17 mouse cellular contexts compared by ENCODE assay signal in genomic region chr15:89496131-89496530, GRCm38 (mm10). TPM values are rescaled to one million over a fixed set of nuclear protein-coding genes. Genes with fewer than 3 reads are reported as not detected.
A peak's percentile ranks its signal among the peaks of the same experiment; 100 is the strongest.
DNase-seq lines count a peak whose midpoint lies in the region; ATAC-seq and TF ChIP-seq lines count a peak whose summit lies in the region.
"Had no signal": no experiment of that assay in that cellular context is flagged by ENCODE, and none has a peak within 500 bp of the region (broad histone marks: within the 10 kb centered on the region; RNA-seq: fewer than 3 reads in every experiment).

No protein-coding gene starts in this region.

- H3K4me2 ChIP-seq in hindbrain, embryonic 13.5 days, result no peak overlapping the region
- H3K4me2 ChIP-seq: forebrain, embryonic 12.5 days; liver, embryonic 12.5 days; lung, embryonic 14.5 days had no signal

- intact Hi-C loops in heart, postnatal 25 days (cut with DNase I), result no loop called here
- intact Hi-C loops in left cerebral cortex, postnatal 4 days (cut with DNase I), result no loop called here
- intact Hi-C loops in left cerebral cortex, postnatal 14 days (cut with DNase I), result loop anchor here (2.0 kb wide), 1 partner anchor 15 kb away; no protein-coding TSS in a partner anchor

- peaks cover 18% of the 10 kb centered on the region for H3K27me3 ChIP-seq in hindbrain, embryonic 13.5 days
- H3K27me3 ChIP-seq in embryonic facial prominence, embryonic 10.5 days (replicated peaks; ENCODE audit: low read depth, poor library complexity, severe bottlenecking), result peaks cover 53% of the 10 kb centered on the region

- no peak for ATAC-seq in hindbrain, embryonic 13.5 days (ENCODE audit: low FRiP score)
- ATAC-seq: activated CD4-positive, CD25-positive, alpha-beta regulatory T cell, adult 4 months; liver, embryonic 12.5 days had no signal

- peak overlapping the region; percentile 6; the same call in 1 of the 2 replicates for H3K27ac ChIP-seq in ES-E14 (ENCODE audit: insufficient read depth, low read depth, low read length, poor library complexity, severe bottlenecking)
- peak overlapping the region; percentile 52; the same call in 1 of the 2 replicates for H3K27ac ChIP-seq in hindbrain, embryonic 13.5 days
- H3K27ac ChIP-seq in embryonic facial prominence, embryonic 10.5 days (replicated peaks), result no peak overlapping the region
- H3K27ac ChIP-seq: forebrain, embryonic 12.5 days; limb, embryonic 10.5 days; liver, embryonic 12.5 days had no signal

- H3K9ac ChIP-seq in ES-E14 (ENCODE audit: insufficient read depth, low read depth, low read length, poor library complexity, severe bottlenecking), result no peak overlapping the region
- H3K9ac ChIP-seq in hindbrain, embryonic 13.5 days, result 0 out of 2 replicates have a peak overlapping the region, but pooled peaks have one; percentile 55
- H3K9ac ChIP-seq: forebrain, embryonic 12.5 days; liver, embryonic 12.5 days; lung, embryonic 14.5 days had no signal

- in situ Hi-C loops in ES-E14 (cut with MboI; ENCODE audit: low sequenced_read_pairs in 2 of 2, unreplicated experiment in 2 of 2), result no loop called here

- H3K4me3 ChIP-seq in ES-E14 (ENCODE audit: insufficient read depth in 1 of 2, low read depth in 1 of 2, low read length in 2 of 2, poor library complexity in 1 of 2, severe bottlenecking in 1 of 2), result no peak overlapping the region
- no peak overlapping the region for H3K4me3 ChIP-seq in hindbrain, embryonic 13.5 days
- no peak overlapping the region for H3K4me3 ChIP-seq in embryonic facial prominence, embryonic 10.5 days
- H3K4me3 ChIP-seq: forebrain, embryonic 12.5 days; limb, embryonic 10.5 days; liver, embryonic 12.5 days had no signal

- no peaks in the 10 kb centered on the region for H3K36me3 ChIP-seq in ES-E14 (ENCODE audit: control insufficient read depth, insufficient read depth, low read length, poor library complexity, severe bottlenecking)
- H3K36me3 ChIP-seq in hindbrain, embryonic 13.5 days, result no peaks in the 10 kb centered on the region
- no peaks in the 10 kb centered on the region for H3K36me3 ChIP-seq in embryonic facial prominence, embryonic 10.5 days (replicated peaks)
- H3K36me3 ChIP-seq: forebrain, embryonic 12.5 days; limb, embryonic 10.5 days; liver, embryonic 12.5 days had no signal

- DNase-seq in heart, adult 11 months, result peak; percentile 87
- DNase-seq in heart, postnatal 25 days (ENCODE audit: low spot score), result no peak
- peak; percentile 42 for DNase-seq in left cerebral cortex, postnatal 4 days
- DNase-seq in left cerebral cortex, postnatal 14 days (ENCODE audit: low spot score in 2 of 2), result no peak
- DNase-seq in ES-E14 (ENCODE audit: low read depth, low spot score), result no peak
- no peak for DNase-seq in embryonic facial prominence, embryonic 10.5 days (ENCODE audit: low spot score)
- DNase-seq in adrenal gland, postnatal 36 days, result no peak
- DNase-seq: gastrocnemius, postnatal 25 days; lung, embryonic 14.5 days; right cerebral cortex, adult 18-20 months; thymus, postnatal 36 days had no signal

- WGBS in hindbrain, embryonic 13.5 days, result 16% methylated on average over 4 of the region's 4 CpGs
- WGBS in embryonic facial prominence, embryonic 10.5 days, result 42% methylated on average over 4 of the region's 4 CpGs

- no peaks in the 10 kb centered on the region for H3K9me3 ChIP-seq in ES-E14 (ENCODE audit: control insufficient read depth, insufficient read depth, low read depth, low read length)
- no peaks in the 10 kb centered on the region for H3K9me3 ChIP-seq in hindbrain, embryonic 13.5 days
- 0 out of 2 replicates have a peak, but pooled peaks cover 2% of the 10 kb centered on the region for H3K9me3 ChIP-seq in embryonic facial prominence, embryonic 10.5 days
- H3K9me3 ChIP-seq: forebrain, embryonic 12.5 days; limb, embryonic 10.5 days; liver, embryonic 12.5 days had no signal

- peaks cover 3 to 20% of the 10 kb centered on the region in 2 experiments; a peak in 2 of 4 replicates for H3K4me1 ChIP-seq in ES-E14 (ENCODE audit: control insufficient read depth in 2 of 2, insufficient read depth in 2 of 2, low read length in 2 of 2, poor library complexity in 1 of 2)
- peaks cover 41% of the 10 kb centered on the region for H3K4me1 ChIP-seq in hindbrain, embryonic 13.5 days (replicated peaks)
- H3K4me1 ChIP-seq in embryonic facial prominence, embryonic 10.5 days, result peaks cover 40% of the 10 kb centered on the region

TF ChIP-seq in ES-E14, 5 proteins besides CTCF, POLR2A, EP300 and RAD21:
- TF ChIP-seq MAFK (IDR thresholded peaks at IDR 0.05; ENCODE audit: insufficient read depth, low read depth, low read length) (no peak), HCFC1 (IDR thresholded peaks at IDR 0.05; ENCODE audit: borderline replicate concordance, insufficient read depth, low read length) (no peak), ZC3H11A (IDR thresholded peaks at IDR 0.05; ENCODE audit: borderline replicate concordance, low read depth, low read length) (no peak), ZNF384 (IDR thresholded peaks at IDR 0.05; ENCODE audit: low read depth, low read length) (no peak), CHD2 (IDR thresholded peaks at IDR 0.05; ENCODE audit: low read depth, low read length) (no peak)

RNA-seq across cellular contexts. Expression of gene Shank3, which starts 3.3 kb away (rescaled TPM):
- total RNA-seq in heart, postnatal 25 days (2021), result 10 to 100 TPM; 48.2 to 53.3 TPM
- total RNA-seq in left cerebral cortex, postnatal 4 days (2021), result 100 to 1,000 TPM; 136 to 141 TPM
- total RNA-seq in left cerebral cortex, postnatal 14 days (2021), result 100 to 1,000 TPM; 237 to 253 TPM
- 6.4 and 6.7 TPM in 2 replicates for total RNA-seq in ES-E14 (2012; rRNA removed)
- polyA plus RNA-seq in hindbrain, embryonic 13.5 days (2015; fragmentation: Nextera tagmentation; extraction: Ambion mirVana), result 11.0 and 12.1 TPM in 2 replicates
- polyA plus RNA-seq in embryonic facial prominence, embryonic 10.5 days (2016; fragmentation: Nextera tagmentation; extraction: Ambion mirVana), result 1.3 and 2.4 TPM in 2 replicates
- total RNA-seq in adrenal gland, postnatal 36 days (2021), result 10 to 100 TPM; 30.7 to 51.0 TPM
- total RNA-seq: CH12.LX had no signal
- polyA plus RNA-seq: activated CD4-positive, CD25-positive, alpha-beta regulatory T cell, adult 4 months had no signal

RNA-seq across cellular contexts. Expression of gene Arsa, which starts 18.9 kb away (rescaled TPM):
- 10 to 100 TPM; 12.0 to 13.1 TPM for total RNA-seq in heart, postnatal 25 days (2021)
- total RNA-seq in left cerebral cortex, postnatal 4 days (2021), result 10 to 100 TPM; 31.5 to 32.8 TPM
- 10 to 100 TPM; 27.7 to 31.2 TPM for total RNA-seq in left cerebral cortex, postnatal 14 days (2021)
- total RNA-seq in ES-E14 (2012; rRNA removed), result 11.7 and 15.2 TPM in 2 replicates
- polyA plus RNA-seq in hindbrain, embryonic 13.5 days (2015; fragmentation: Nextera tagmentation; extraction: Ambion mirVana), result 19.7 and 21.2 TPM in 2 replicates
- 11.2 and 11.5 TPM in 2 replicates for polyA plus RNA-seq in embryonic facial prominence, embryonic 10.5 days (2016; fragmentation: Nextera tagmentation; extraction: Ambion mirVana)
- total RNA-seq in adrenal gland, postnatal 36 days (2021), result 10 to 100 TPM; 20.7 to 22.4 TPM

RNA-seq across cellular contexts. Expression of gene Mapk8ip2, which starts 42.4 kb away (rescaled TPM):
- total RNA-seq in heart, postnatal 25 days (2021), result under 1 TPM; 0.10 to 0.11 TPM
- 100 to 1,000 TPM; 155 to 170 TPM for total RNA-seq in left cerebral cortex, postnatal 4 days (2021)
- 100 to 1,000 TPM; 187 to 201 TPM for total RNA-seq in left cerebral cortex, postnatal 14 days (2021)
- 4.6 and 7.8 TPM in 2 replicates for total RNA-seq in ES-E14 (2012; rRNA removed)
- polyA plus RNA-seq in hindbrain, embryonic 13.5 days (2015; fragmentation: Nextera tagmentation; extraction: Ambion mirVana), result 74.0 and 80.1 TPM in 2 replicates
- 9.2 and 9.7 TPM in 2 replicates for polyA plus RNA-seq in embryonic facial prominence, embryonic 10.5 days (2016; fragmentation: Nextera tagmentation; extraction: Ambion mirVana)
- 1 to 10 TPM; 6.6 to 8.5 TPM for total RNA-seq in adrenal gland, postnatal 36 days (2021)

Comparison
In these comparisons a context has a peak if more than half of its experiments do, and no peak if none do; other contexts are left out.
1. DNase-seq: peak in heart, adult 11 months (single experiment) and left cerebral cortex, postnatal 4 days (single experiment); none in heart, postnatal 25 days (single experiment), left cerebral cortex, postnatal 14 days (0 of 2), ES-E14 (single experiment), embryonic facial prominence, embryonic 10.5 days (single experiment) and adrenal gland, postnatal 36 days (0 of 2).
2. RNA of gene Mapk8ip2, which starts 42.4 kb away (total RNA-seq): 187 to 201 TPM in left cerebral cortex, postnatal 14 days and 155 to 170 TPM in left cerebral cortex, postnatal 4 days; 6.6 to 8.5 TPM in adrenal gland, postnatal 36 days, 4.6 to 7.8 TPM in ES-E14 and 0.10 to 0.11 TPM in heart, postnatal 25 days; every median in the first group is over 10 times any median in the second.